Mouse (Mus musculus): ENCODE results near the gene Tead1.

Gene Tead1

GRCm38 (mm10) chr7:112864188-112864587 lies 185.1 kb downstream of the Tead1 start:
- peak; percentile 47 to 52 for DNase-seq

DNA sequence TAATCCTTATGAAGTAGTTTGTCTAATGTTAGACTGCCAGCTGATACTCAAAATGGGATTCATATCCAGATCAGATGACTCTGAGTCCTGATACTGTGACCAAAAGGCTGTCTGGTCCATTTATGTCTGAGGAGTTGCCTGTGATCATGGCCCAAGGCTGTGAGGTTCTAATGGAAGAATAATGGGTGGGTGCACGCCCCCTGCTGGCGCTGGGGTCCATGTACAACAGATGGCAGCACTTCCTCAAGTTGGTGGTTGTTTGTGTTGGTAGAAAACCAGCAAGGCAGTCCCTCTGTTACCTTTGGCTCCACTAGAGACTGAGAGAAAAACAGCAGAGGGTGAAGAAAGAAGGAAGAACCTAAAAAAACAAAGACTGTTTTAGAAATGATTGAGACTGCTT lies 186.6 kb downstream of the Tead1 start:
- peak; percentile 68 to 77 for DNase-seq

DNA sequence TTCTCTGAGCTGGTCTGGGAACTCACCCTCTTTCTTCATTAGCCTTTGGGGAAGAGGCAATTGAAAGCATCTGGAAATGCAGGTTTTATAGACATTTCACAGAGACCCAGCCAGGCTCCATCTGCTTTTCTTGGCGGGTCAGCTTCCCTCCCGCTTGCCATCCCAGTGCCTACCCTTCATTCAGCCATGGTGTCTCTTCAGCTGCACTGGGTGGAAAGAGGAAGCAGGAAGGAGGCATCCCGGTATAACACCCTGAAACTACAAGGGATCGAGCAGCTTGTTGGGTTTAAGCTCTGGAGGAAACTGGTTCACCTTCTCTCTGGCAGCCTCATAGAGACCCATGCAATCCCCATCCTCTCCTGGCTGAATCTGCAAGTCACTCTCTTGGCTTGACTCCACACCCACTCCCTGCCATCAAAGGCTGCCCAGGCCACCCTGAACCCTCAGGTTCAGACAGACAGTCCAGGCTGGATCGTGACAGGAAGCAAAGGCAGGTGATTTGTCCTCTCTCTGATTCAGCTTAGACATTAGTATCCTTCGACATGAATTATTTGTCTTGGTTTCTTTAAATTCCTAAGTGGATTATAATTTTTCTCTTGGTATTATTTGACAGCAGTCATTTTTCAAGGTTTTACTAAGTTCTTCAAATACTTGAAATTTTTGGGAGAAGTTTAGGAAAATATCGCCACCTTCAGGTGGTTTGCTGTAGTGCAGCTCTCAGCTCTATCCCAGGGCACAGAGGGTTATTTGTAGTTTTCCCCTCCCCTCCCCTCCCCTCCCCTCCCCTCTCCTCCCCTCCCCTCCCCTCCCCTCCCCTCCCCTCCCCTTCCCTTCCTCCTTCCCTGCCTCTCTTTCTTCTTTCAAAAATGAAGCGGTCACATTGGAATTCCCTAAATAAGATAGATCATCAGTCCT lies 189.7 kb downstream of the Tead1 start:
- DNase-seq, result peak; percentile 46 to 62

DNA sequence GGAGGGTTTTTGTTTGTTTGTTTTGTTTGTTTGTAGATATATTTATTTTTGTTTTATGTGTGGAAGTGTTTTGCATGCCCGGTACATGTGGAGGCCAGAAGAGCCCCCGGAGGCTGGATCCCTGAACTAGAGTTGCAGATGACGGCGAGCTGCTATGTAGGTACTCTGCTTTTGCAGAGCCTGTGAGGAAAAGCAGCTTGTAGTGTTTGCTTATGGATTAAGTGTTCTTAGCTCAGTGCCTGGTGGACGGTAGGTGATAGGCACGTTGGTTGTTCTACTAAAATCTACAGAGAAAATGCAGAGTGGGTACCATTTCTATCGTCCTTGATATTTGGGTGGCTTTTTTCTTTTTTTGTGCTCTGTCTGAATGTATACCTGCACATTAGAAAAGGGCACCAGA lies 192.6 kb downstream of the Tead1 start:
- DNase-seq, result no peak

GRCm38 (mm10) chr7:112872435-112873196 lies 193.5 kb downstream of the Tead1 start:
- no peak for DNase-seq

DNA sequence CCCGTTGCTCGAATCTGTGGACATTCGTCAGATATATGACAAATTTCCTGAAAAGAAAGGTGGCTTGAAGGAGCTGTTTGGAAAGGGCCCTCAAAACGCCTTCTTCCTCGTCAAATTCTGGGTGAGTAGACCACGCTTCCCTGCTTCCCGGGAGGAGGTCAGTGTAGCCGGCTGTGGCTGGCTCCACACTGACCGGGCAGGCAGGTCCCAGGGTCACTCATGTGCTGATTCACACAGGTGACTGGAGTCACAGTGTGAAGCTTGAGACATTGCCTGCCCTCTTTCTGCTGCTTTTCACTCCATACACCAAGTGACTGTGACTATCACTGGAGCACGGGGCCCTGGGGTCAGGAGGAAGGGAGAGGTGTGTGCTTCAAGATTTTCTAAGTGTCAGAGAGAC lies 197.0 kb downstream of the Tead1 start:
- no peak for DNase-seq

DNA sequence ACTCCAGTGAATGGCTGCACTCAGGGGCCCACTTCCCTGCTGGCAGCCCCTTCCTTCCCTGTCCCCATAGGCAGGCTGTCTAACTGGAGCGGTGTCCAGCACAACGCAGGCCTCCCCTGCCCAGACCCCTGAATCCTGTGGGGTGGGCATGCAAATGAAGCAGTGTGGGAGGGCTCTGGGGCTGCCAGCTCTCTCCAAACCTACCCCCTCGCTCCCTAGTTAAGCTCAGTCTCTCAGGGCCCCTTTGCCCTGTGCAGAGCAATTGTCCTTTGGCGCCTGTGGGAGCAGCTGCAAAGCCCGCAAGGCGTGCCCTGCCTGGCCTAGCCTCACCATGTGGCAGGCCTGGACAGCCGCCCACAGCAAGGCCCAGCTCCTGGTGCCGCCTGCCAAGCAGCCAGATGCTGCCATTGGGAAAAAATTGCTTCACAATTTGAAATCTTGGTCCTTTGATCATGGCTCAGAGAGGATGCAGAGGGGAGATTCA lies 204.7 kb downstream of the Tead1 start:
- peak in 1 of 2 experiments; percentile 32 for DNase-seq

DNA sequence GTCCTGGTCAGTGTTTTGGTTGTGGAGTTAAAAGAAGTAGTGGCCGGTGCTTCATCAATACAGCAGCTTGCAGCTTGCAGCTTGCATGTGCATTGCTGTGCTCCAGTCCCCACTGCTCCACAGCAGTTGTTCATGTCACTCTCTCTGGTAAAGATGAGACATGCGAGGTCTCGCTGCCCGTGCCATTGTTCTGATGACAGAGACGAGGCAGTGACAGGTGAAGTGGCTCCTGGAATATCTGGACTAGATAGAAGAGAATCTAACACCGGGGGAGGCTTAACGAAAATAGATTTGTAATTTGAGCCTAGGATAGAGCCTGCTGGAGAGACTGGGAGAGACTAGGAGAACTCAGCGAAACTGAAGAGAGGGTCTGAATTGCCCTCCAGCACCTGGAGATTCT lies 206.4 kb downstream of the Tead1 start:
- DNase-seq, result no peak

- DNase-seq, result no peak
Observed at GRCm38 (mm10) chr7:112891883-112892282, 212.8 kb downstream of the Tead1 start.

GRCm38 (mm10) chr7:112892595-112892994 lies 213.5 kb downstream of the Tead1 start:
- no peak for DNase-seq

GRCm38 (mm10) chr7:112896363-112896762 lies 217.2 kb downstream of the Tead1 start:
- DNase-seq, result no peak

DNA sequence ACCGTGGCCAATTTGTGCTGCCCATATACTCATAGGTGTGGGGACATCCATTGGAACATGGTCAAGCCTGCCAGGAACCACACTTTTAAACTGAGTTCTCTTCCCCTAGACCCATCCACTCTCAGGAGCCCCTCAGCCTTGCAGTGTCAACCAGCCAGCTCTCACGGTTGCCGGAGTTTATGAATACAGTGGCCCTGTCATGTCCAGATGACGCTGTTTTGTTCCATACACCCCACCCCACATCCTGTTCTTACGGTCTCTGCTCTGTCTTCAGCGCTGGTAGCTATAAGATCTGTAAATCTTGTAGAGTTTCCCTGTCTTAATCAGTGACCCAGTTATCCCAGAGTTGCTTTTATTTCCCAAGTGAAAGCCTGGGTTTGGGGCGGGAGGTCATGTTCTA lies 222.6 kb downstream of the Tead1 start:
- no peak for DNase-seq

GRCm38 (mm10) chr7:112906848-112907247 lies 227.7 kb downstream of the Tead1 start:
- no peak for DNase-seq

DNA sequence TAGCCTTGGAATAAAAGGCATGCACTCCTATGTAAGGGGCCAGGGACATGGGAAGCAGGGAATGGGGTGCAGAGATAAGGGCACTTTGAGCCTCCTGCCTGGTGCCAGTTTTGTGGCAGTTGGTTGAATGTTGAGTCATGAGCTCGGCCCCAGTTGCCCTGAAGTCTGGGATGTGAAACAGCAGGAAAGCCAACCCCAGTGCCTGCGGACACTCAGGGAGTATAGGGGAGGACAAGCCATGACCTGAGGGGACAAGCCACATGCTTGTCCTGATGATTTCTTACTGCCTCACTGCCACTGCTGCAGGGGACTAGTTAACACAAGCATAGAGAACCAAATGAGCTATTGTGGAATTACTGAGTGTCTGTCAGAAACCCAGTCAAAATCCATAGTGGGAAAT lies 228.3 kb downstream of the Tead1 start:
- no peak for DNase-seq

- no peak for DNase-seq
Observed at GRCm38 (mm10) chr7:112909164-112909563, 230.0 kb downstream of the Tead1 start.

DNA sequence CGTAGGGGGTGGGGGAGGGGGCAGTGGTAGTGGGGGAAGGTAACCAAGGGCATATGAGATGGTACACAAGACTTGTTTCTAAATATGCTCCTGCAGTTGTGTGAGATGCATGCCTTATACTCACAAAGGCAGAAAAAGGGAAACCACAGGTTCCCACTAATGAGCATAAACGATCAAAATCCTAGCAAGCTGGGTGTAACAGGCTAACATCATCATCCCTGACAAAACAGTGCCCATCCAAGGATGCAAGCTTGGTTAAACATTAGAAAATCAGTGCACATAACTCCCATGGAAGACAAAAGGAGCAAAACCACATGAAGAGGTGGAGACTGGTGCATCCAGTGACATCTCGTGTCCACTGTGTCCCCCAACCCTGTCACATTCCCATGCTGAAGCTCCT lies 233.9 kb downstream of the Tead1 start:
- DNase-seq, result no peak

- DNase-seq, result no peak
Observed at GRCm38 (mm10) chr7:112915571-112915970, 236.5 kb downstream of the Tead1 start.

DNA sequence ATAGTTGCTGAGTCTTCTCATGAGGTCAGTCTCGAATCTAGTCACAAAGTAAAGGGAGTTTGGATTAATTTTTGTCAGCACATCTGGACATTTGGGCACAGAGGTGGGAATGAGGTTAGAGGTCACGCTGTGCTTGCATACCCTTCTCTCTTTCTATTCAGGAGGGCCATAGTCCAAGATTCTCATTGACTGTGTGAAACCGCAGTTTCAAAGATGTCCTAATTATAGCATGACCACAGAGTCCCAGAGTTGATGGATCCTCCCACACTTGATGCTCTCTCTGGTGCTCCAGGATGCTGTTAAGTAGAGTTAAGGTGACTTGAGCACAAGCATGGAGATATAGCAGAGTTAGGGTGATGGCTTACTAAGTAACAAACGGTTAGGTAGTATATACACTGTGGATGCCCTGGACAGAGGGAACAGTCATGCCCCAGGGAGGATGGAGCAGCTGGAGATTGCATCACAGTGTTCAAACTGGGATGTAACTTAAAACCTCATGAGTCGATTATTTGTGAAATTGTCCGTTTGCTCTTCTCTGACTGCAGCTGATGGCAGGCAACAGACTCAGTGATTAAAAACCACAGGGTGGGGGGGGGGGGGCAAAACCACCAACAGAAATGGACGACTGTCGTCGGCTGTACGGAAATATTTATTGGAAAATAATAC lies 238.6 kb downstream of the Tead1 start:
- DNase-seq, result no peak

- no peak for DNase-seq
Observed at GRCm38 (mm10) chr7:112918279-112918991, 239.3 kb downstream of the Tead1 start.

DNA sequence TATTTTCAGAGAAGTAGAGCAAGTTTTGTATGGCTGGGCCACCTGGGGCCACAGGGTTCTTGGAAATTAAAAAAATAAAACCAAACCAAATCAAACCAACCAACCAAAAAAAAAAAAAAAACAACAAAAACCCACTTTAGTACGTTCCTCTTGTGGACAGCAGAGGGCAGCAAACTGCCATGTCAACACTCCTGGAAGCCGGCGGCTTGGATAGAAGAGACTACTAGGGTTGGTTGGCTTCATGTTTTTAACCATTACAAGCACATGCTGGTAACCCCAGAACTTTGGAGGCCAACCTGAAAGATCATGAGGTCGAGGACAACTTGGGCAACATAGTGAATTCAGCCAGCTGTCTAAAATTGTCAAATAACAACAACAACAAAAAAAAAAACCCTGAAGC lies 240.7 kb downstream of the Tead1 start:
- DNase-seq, result peak; percentile 28 to 39

- DNase-seq, result no peak
Observed at GRCm38 (mm10) chr7:112922801-112923200, 243.7 kb downstream of the Tead1 start.

DNA sequence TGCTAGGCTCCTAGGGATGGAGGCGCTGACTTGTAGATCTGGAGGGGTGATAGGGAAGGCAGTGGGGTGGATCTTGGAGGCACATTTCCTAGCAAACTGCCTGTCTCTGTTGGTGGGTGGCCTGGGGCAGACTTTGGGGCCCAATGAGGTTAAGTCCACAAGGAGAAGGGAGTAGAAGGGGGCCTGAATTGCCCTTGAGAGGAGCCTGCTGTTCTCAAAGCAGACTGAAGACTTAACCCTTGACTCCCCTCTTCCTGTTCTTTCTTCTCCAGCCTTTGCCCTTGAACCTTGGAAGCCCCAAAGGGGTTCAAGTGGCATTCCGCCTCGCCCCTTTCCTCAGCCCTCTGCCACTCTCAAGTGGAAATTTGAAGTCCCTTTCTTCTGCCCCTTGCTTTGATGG lies 244.6 kb downstream of the Tead1 start:
- DNase-seq, result no peak

DNA sequence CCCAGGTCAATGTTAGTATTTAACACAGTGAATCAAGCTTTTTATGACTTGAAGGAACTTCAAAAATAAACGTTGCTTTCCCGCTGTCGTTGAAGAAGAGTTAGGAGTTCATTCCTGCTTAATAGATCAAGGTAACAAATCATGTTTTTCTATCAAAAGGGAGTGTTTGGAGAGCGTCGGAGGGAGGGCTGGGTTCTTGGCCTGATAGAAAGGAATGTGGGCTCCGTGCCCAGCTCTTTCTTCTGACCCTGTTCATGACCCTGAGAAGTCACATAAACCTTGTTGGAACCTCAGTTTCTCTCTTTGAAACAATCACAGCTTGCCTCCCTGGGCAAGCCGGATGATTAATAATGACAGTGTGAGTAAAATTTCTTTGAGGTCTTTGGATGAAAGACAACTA lies 251.6 kb downstream of the Tead1 start:
- DNase-seq, result peak; percentile 10 to 12
